ENCODE assay signal across 8 mouse cellular contexts in the genomic region with DNA sequence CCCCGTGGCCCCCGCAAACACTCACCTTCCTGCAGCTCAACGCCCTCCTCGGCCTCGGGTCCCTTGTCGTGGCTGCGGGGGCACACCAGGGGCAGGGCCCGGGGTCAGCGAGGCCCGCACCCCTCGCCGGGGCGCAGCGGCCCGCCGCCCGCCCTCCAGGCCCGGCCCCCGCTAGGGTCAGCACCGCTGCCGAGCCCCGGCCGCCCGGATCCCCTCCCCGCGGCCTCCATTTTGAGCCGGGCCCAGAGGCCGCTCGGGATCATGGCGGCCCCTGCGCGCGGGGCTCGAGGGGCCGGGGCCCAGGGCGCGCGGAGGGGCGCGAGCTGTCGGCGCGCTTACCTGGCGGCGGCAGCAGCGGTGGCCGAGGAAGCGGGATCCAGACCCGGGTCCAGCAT. TPM values are rescaled to one million over a fixed set of nuclear protein-coding genes. Genes with fewer than 3 reads are reported as not detected.
DNase-seq lines count a peak whose midpoint lies in the region; ATAC-seq and TF ChIP-seq lines count a peak whose summit lies in the region.

No protein-coding gene starts in this region.

- H3K4me2 ChIP-seq in embryonic facial prominence, embryonic 14.5 days (ENCODE audit: low read depth, low read length) = peak overlapping the region; percentile 79
- H3K4me2 ChIP-seq in midbrain, embryonic 13.5 days (replicated peaks) = peak overlapping the region; percentile 74

- H3K4me1 ChIP-seq in G1E (ENCODE audit: insufficient read depth, low read depth, low read length) = peaks cover 52% of the 10 kb centered on the region
- H3K4me1 ChIP-seq in embryonic facial prominence, embryonic 14.5 days (ENCODE audit: control insufficient read depth, insufficient read depth, low read length) = peaks cover 12% of the 10 kb centered on the region
- H3K4me1 ChIP-seq in midbrain, embryonic 13.5 days (replicated peaks) = peaks cover 32% of the 10 kb centered on the region

- H3K9ac ChIP-seq in embryonic facial prominence, embryonic 14.5 days (ENCODE audit: low read depth, low read length) = peak overlapping the region; percentile 99
- peak overlapping the region; percentile 98 for H3K9ac ChIP-seq in midbrain, embryonic 13.5 days (replicated peaks)

- TF ChIP-seq CTCF in G1E (IDR thresholded peaks at IDR 0.05; ENCODE audit: low read depth, low read length) = no peak

- ATAC-seq in G1E (ENCODE audit: extremely low read depth, insufficient number of reproducible peaks, low FRiP score, poor library complexity, severe bottlenecking) = no peak
- ATAC-seq in embryonic facial prominence, embryonic 14.5 days (ENCODE audit: low read depth) = peak; percentile 47
- ATAC-seq in inflammation-experienced regulatory T-cells, adult 6 months = peak; percentile 16
- peak; percentile 44 for ATAC-seq in midbrain, embryonic 13.5 days

- intact Hi-C loops in left cerebral cortex, postnatal 14 days (cut with DNase I) = loop anchor here (5.0 kb wide), 1 partner anchor 116 kb away; no protein-coding TSS in a partner anchor

- H3K9me3 ChIP-seq in G1E (replicated peaks) = no peaks in the 10 kb centered on the region
- H3K9me3 ChIP-seq in embryonic facial prominence, embryonic 14.5 days (ENCODE audit: control insufficient read depth, low read length) = no peaks in the 10 kb centered on the region
- no peaks in the 10 kb centered on the region for H3K9me3 ChIP-seq in midbrain, embryonic 13.5 days

- peak; percentile 51 for DNase-seq in kidney, adult 9 months
- DNase-seq in kidney, adult 8-10 months = no peak
- DNase-seq in G1E (ENCODE audit: low spot score) = peak; percentile 82
- DNase-seq in embryonic facial prominence, embryonic 14.5 days (ENCODE audit: low spot score) = no peak
- no peak for DNase-seq in left cerebral cortex, postnatal 14 days (ENCODE audit: low spot score in 2 of 2)
- DNase-seq in cerebellum, adult 11-12 months = no peak

- WGBS in embryonic facial prominence, embryonic 14.5 days = 0% methylated on average over 11 of the region's 49 CpGs
- 1% methylated on average over 14 of the region's 49 CpGs for WGBS in midbrain, embryonic 13.5 days

- H3K27me3 ChIP-seq in G1E (ENCODE audit: insufficient read depth, low read length) = no peaks in the 10 kb centered on the region
- no peaks in the 10 kb centered on the region for H3K27me3 ChIP-seq in embryonic facial prominence, embryonic 14.5 days (replicated peaks; ENCODE audit: control insufficient read depth, insufficient read depth, low read length)
- H3K27me3 ChIP-seq in midbrain, embryonic 13.5 days = no peaks in the 10 kb centered on the region

- H3K4me3 ChIP-seq in G1E (ENCODE audit: low read depth, low read length) = peak overlapping the region; percentile 92
- H3K4me3 ChIP-seq in embryonic facial prominence, embryonic 14.5 days (ENCODE audit: low read depth, low read length) = peak overlapping the region; percentile 96
- peak overlapping the region; percentile 95 for H3K4me3 ChIP-seq in midbrain, embryonic 13.5 days (replicated peaks)

- H3K36me3 ChIP-seq in G1E (replicated peaks) = peaks cover 66% of the 10 kb centered on the region
- H3K36me3 ChIP-seq in embryonic facial prominence, embryonic 14.5 days (ENCODE audit: control insufficient read depth, insufficient read depth, low read length) = peaks cover 55% of the 10 kb centered on the region
- peaks cover 34% of the 10 kb centered on the region for H3K36me3 ChIP-seq in midbrain, embryonic 13.5 days

- peak overlapping the region; percentile 99 for H3K27ac ChIP-seq in embryonic facial prominence, embryonic 14.5 days (replicated peaks; ENCODE audit: low read depth, low read length)
- peak overlapping the region; percentile 99 for H3K27ac ChIP-seq in midbrain, embryonic 13.5 days

RNA-seq across cellular contexts. Expression of gene Usf2, which starts 0.2 kb away (rescaled TPM):
- total RNA-seq in G1E (2014; fragmentation: Nextera tagmentation) = 132 and 135 TPM in 2 replicates
- 63.8 and 69.9 TPM in 2 replicates for total RNA-seq in G1E (2017)
- 101 and 113 TPM in 2 replicates for polyA plus RNA-seq in G1E (2012)
- 18.3 and 23.8 TPM in 2 replicates for polyA plus RNA-seq in embryonic facial prominence, embryonic 14.5 days (2014; fragmentation: Nextera tagmentation; extraction: Ambion mirVana)
- 10 to 100 TPM in 2 of 3 experiments, 1 to 10 TPM in 1; 8.8 to 18.8 (median 13.6) TPM for polyA plus RNA-seq in inflammation-experienced regulatory T-cells, adult 6 months (2017; shearing (Covaris generic))
- polyA plus RNA-seq in midbrain, embryonic 13.5 days (2015; fragmentation: Nextera tagmentation; extraction: Ambion mirVana) = 24.2 and 27.6 TPM in 2 replicates
- 100 to 1,000 TPM; 113 to 115 TPM for total RNA-seq in left cerebral cortex, postnatal 14 days (2021)

RNA-seq across cellular contexts. Expression of gene Hamp, which starts 12.5 kb away (rescaled TPM):
- total RNA-seq in G1E (2014; fragmentation: Nextera tagmentation) (not detected in 2 replicates), G1E (2017) (not detected in 2 replicates)
- not detected in 2 replicates for polyA plus RNA-seq in G1E (2012)
- not detected in 2 replicates for polyA plus RNA-seq in embryonic facial prominence, embryonic 14.5 days (2014; fragmentation: Nextera tagmentation; extraction: Ambion mirVana)
- not detected for polyA plus RNA-seq in inflammation-experienced regulatory T-cells, adult 6 months (2017; shearing (Covaris generic))
- polyA plus RNA-seq in midbrain, embryonic 13.5 days (2015; fragmentation: Nextera tagmentation; extraction: Ambion mirVana) = not detected in 2 replicates
- not detected for total RNA-seq in left cerebral cortex, postnatal 14 days (2021)

RNA-seq across cellular contexts. Expression of gene Lsr, which starts 16.9 kb away (rescaled TPM):
- not detected in 2 replicates for total RNA-seq in G1E (2014; fragmentation: Nextera tagmentation)
- 0.11 TPM in 1 of 2 replicates, not detected in the other for total RNA-seq in G1E (2017)
- not detected in 2 replicates for polyA plus RNA-seq in G1E (2012)
- polyA plus RNA-seq in embryonic facial prominence, embryonic 14.5 days (2014; fragmentation: Nextera tagmentation; extraction: Ambion mirVana) = 22.7 and 26.0 TPM in 2 replicates
- 1 to 10 TPM; 1.1 to 2.1 (median 1.4) TPM for polyA plus RNA-seq in inflammation-experienced regulatory T-cells, adult 6 months (2017; shearing (Covaris generic))
- polyA plus RNA-seq in midbrain, embryonic 13.5 days (2015; fragmentation: Nextera tagmentation; extraction: Ambion mirVana) = 13.5 and 16.1 TPM in 2 replicates
- total RNA-seq in left cerebral cortex, postnatal 14 days (2021) = 10 to 100 TPM; 11.9 to 13.0 TPM

RNA-seq across cellular contexts. Expression of gene Fam187b, which starts 17.2 kb away (rescaled TPM):
- total RNA-seq in G1E (2014; fragmentation: Nextera tagmentation) (not detected in 2 replicates), G1E (2017) (0.12 and 0.27 TPM in 2 replicates)
- polyA plus RNA-seq in G1E (2012) = 0.03 TPM in 1 of 2 replicates, not detected in the other
- 1.6 and 2.3 TPM in 2 replicates for polyA plus RNA-seq in embryonic facial prominence, embryonic 14.5 days (2014; fragmentation: Nextera tagmentation; extraction: Ambion mirVana)
- polyA plus RNA-seq in inflammation-experienced regulatory T-cells, adult 6 months (2017; shearing (Covaris generic)) = 1 to 10 TPM in 1 of 3 experiments, under 1 TPM in 2; 0.55 to 1.0 (median 0.96) TPM
- 0.17 and 0.38 TPM in 2 replicates for polyA plus RNA-seq in midbrain, embryonic 13.5 days (2015; fragmentation: Nextera tagmentation; extraction: Ambion mirVana)
- under 1 TPM; 0.18 to 0.27 TPM for total RNA-seq in left cerebral cortex, postnatal 14 days (2021)

RNA-seq across cellular contexts. Expression of gene Hamp2, which starts 31.9 kb away (rescaled TPM):
- total RNA-seq in G1E (2014; fragmentation: Nextera tagmentation) (not detected in 2 replicates), G1E (2017) (not detected in 2 replicates)
- polyA plus RNA-seq in G1E (2012) = not detected in 2 replicates
- polyA plus RNA-seq in embryonic facial prominence, embryonic 14.5 days (2014; fragmentation: Nextera tagmentation; extraction: Ambion mirVana) = 0.97 TPM in 1 of 2 replicates, not detected in the other
- polyA plus RNA-seq in inflammation-experienced regulatory T-cells, adult 6 months (2017; shearing (Covaris generic)) = not detected
- polyA plus RNA-seq in midbrain, embryonic 13.5 days (2015; fragmentation: Nextera tagmentation; extraction: Ambion mirVana) = not detected in 2 replicates
- total RNA-seq in left cerebral cortex, postnatal 14 days (2021) = not detected

Comparison
In these comparisons a context has a peak if more than half of its experiments do, and no peak if none do; other contexts are left out.
1. DNase-seq: peak in kidney, adult 9 months (single experiment) and G1E (single experiment); none in kidney, adult 8-10 months (0 of 2), embryonic facial prominence, embryonic 14.5 days (single experiment), left cerebral cortex, postnatal 14 days (0 of 2) and cerebellum, adult 11-12 months (single experiment).
2. Peak in every context shown above with its lines, with median percentiles within 50 percentile points of each other: H3K4me3 ChIP-seq.